Mouse (Mus musculus): Measurements from ENCODE around the gene Epn2. TPM values are rescaled to one million over a fixed set of nuclear protein-coding genes. Genes with fewer than 3 reads are reported as not detected.

Epn2 gene
- polyA plus RNA-seq, 1 experiment from 2014 or later: 31.4 TPM

DNA sequence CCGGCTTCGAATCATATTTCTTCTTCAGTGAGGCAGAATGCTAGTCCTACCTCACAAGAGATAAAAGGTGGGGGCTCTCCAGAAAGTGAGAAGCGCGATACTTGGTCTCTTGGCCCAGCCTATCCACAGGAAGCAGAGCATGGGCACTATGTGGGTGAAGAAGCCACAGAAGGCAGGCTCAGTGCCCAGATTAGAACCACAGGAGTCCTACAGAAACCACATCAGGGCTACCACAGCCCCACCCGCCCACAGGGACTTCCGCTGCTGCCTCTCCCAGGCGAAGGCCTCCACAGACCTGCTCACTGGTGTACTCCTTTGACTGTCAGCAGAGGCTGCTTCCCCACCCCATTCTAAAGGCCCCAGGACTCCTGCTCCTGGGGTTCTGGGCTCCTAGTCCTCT, 23.2 kb upstream of the Epn2 start:
- no peak overlapping the region for H3K4me2 ChIP-seq (ENCODE audit: low read depth)
- H3K27me3 ChIP-seq (ENCODE audit: control insufficient read depth, insufficient read depth, low read length): no peaks in the 10 kb centered on the region
- WGBS: 94% methylated on average over 7 of the region's 7 CpGs
- DNase-seq (ENCODE audit: low spot score) (no peak), ATAC-seq (ENCODE audit: insufficient read depth, low FRiP score, low TSS enrichment) (no peak)
- H3K9me3 ChIP-seq (ENCODE audit: control insufficient read depth, low read length): no peaks in the 10 kb centered on the region
- H3K36me3 ChIP-seq (ENCODE audit: control insufficient read depth, insufficient read depth, low read length): no peaks in the 10 kb centered on the region
- no peak overlapping the region for H3K27ac ChIP-seq (ENCODE audit: low read depth, low read length)
- H3K9ac ChIP-seq (ENCODE audit: low read length): no peak overlapping the region
- no peak overlapping the region for H3K4me3 ChIP-seq (ENCODE audit: low read depth, low read length)
- H3K4me1 ChIP-seq (ENCODE audit: control insufficient read depth, insufficient read depth, low read length): no peaks in the 10 kb centered on the region

DNA sequence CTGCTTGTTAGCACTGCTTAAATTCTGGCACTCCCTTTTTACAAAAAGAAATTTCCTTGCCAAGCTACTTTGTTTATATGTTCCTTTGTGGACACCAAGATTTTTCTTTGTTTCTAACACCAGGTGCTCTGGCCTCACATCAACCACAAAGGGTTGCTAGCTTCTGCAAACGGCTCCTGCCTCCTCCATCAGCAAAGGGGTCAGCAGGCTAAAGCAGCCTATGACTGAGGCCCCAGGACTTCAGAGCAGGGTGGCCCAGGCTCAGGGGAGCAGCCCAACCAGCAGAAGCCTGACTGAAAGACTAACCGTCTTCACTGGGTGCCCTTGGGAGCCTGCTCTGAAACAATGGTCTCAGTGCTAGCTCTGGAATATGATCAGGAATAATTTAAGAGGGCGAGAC, 22.0 kb upstream of the Epn2 start:
- DNase-seq (ENCODE audit: low spot score) (no peak), ATAC-seq (ENCODE audit: insufficient read depth, low FRiP score, low TSS enrichment) (no peak)
- 54% methylated on average over 3 of the region's 3 CpGs for WGBS
- Histone ChIP-seq H3K27ac (ENCODE audit: low read depth, low read length) (no peak overlapping the region), H3K36me3 (ENCODE audit: control insufficient read depth, insufficient read depth, low read length) (no peaks in the 10 kb centered on the region), H3K9ac (ENCODE audit: low read length) (no peak overlapping the region), H3K27me3 (ENCODE audit: control insufficient read depth, insufficient read depth, low read length) (no peaks in the 10 kb centered on the region), H3K4me2 (ENCODE audit: low read depth) (no peak overlapping the region), H3K4me3 (ENCODE audit: low read depth, low read length) (no peak overlapping the region), H3K4me1 (ENCODE audit: control insufficient read depth, insufficient read depth, low read length) (no peaks in the 10 kb centered on the region), H3K9me3 (ENCODE audit: control insufficient read depth, low read length) (no peaks in the 10 kb centered on the region)

DNA sequence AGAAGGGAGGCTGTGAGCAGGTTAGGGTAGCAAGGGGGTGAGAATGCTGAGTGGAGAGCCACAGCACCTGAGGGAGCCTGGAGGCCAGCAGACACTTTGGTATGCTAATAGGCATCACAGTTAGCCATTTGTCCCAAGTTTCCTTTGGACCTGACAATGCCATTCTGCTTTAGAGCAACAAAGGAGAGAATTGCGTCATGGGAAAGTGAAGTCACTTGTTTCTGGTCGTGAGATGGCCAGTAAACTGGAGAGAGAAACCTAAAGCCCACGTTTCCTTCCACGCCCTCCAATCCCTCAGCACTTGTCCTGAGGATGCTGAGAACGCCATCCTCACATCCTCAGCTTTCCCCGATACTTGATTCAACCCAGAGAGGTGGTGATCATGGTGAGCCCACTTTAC, 18.9 kb upstream of the Epn2 start:
- H3K9me3 ChIP-seq (ENCODE audit: control insufficient read depth, low read length): no peaks in the 10 kb centered on the region
- H3K27ac ChIP-seq (ENCODE audit: low read depth, low read length): no peak overlapping the region
- no peak overlapping the region for H3K4me3 ChIP-seq (ENCODE audit: low read depth, low read length)
- H3K4me1 ChIP-seq (ENCODE audit: control insufficient read depth, insufficient read depth, low read length): no peaks in the 10 kb centered on the region
- DNase-seq (ENCODE audit: low spot score) (no peak), ATAC-seq (ENCODE audit: insufficient read depth, low FRiP score, low TSS enrichment) (no peak)
- H3K9ac ChIP-seq (ENCODE audit: low read length): no peak overlapping the region
- no peak overlapping the region for H3K4me2 ChIP-seq (ENCODE audit: low read depth)
- WGBS: 52% methylated on average over 6 of the region's 6 CpGs
- H3K36me3 ChIP-seq (ENCODE audit: control insufficient read depth, insufficient read depth, low read length): no peaks in the 10 kb centered on the region
- no peaks in the 10 kb centered on the region for H3K27me3 ChIP-seq (ENCODE audit: control insufficient read depth, insufficient read depth, low read length)

DNA sequence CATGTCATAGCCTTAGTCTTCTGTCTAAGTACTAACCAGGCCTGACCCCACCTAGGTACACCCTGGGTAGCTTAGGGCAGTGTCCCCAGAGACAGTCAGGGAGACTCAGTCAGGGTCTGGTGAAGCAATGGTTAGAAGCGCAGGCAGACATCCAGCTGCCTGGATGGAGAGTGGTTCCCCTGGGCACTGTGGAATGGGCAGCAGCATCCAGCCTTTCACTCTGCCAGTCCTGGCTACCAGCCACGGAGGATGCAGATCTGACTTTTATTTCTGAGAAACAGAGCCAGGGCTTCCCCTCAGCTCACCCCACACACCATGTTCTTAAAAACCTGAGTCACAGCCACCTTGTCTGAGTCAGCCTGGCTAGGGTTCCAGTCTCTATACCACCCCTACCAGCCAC, 18.0 kb upstream of the Epn2 start:
- Histone ChIP-seq H3K27me3 (ENCODE audit: control insufficient read depth, insufficient read depth, low read length) (no peaks in the 10 kb centered on the region), H3K4me1 (ENCODE audit: control insufficient read depth, insufficient read depth, low read length) (no peaks in the 10 kb centered on the region), H3K9me3 (ENCODE audit: control insufficient read depth, low read length) (no peaks in the 10 kb centered on the region), H3K36me3 (ENCODE audit: control insufficient read depth, insufficient read depth, low read length) (no peaks in the 10 kb centered on the region), H3K9ac (ENCODE audit: low read length) (no peak overlapping the region), H3K4me2 (ENCODE audit: low read depth) (no peak overlapping the region), H3K4me3 (ENCODE audit: low read depth, low read length) (no peak overlapping the region), H3K27ac (ENCODE audit: low read depth, low read length) (no peak overlapping the region)
- ATAC-seq (ENCODE audit: insufficient read depth, low FRiP score, low TSS enrichment) (no peak), DNase-seq (ENCODE audit: low spot score) (no peak)
- 88% methylated on average over 2 of the region's 2 CpGs for WGBS

DNA sequence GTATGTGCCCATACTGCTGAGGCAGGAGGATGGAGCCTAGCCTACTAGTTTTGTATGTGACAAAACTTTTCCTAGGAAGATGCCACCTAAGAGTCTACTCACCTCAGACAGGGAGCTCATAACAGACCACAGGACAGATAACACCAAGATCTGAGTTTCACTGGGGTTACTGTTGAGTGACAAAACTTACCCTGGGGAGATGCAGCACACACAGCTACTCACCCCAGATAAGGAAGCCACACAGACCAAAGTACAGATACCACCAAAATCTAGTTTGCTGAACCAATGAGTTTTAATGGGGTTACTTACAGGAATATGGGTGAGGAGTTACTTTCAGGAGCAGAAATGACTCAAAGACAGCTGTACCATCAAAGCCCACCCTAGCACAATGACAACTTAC, 13.6 kb upstream of the Epn2 start:
- no peak overlapping the region for H3K4me3 ChIP-seq (ENCODE audit: low read depth, low read length)
- no peaks in the 10 kb centered on the region for H3K36me3 ChIP-seq (ENCODE audit: control insufficient read depth, insufficient read depth, low read length)
- no peak for ATAC-seq (ENCODE audit: insufficient read depth, low FRiP score, low TSS enrichment)
- H3K4me1 ChIP-seq (ENCODE audit: control insufficient read depth, insufficient read depth, low read length): no peaks in the 10 kb centered on the region
- H3K9ac ChIP-seq (ENCODE audit: low read length): no peak overlapping the region
- H3K9me3 ChIP-seq (ENCODE audit: control insufficient read depth, low read length): no peaks in the 10 kb centered on the region
- no peak overlapping the region for H3K4me2 ChIP-seq (ENCODE audit: low read depth)
- H3K27ac ChIP-seq (ENCODE audit: low read depth, low read length): no peak overlapping the region
- DNase-seq (ENCODE audit: low spot score): no peak
- H3K27me3 ChIP-seq (ENCODE audit: control insufficient read depth, insufficient read depth, low read length): no peaks in the 10 kb centered on the region

DNA sequence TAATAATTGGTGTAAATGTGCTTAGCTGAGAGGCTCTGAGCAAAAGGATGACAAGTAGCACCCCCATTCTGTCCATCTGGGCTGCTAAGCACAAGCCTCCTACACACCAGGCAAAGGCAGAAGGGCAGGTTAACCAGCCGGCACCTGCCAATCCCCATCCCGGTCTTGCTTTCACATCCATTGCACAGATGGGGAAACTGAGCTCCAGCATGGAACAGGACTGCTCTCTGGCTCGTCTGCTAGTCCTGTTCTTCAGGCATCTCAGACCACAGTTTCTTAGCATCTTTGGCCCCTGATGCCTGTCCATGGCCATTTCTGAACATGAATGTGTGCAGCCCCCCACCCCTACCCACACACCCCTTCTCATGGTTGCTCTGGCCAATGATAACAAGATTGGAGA, 12.6 kb upstream of the Epn2 start:
- no peak overlapping the region for H3K9ac ChIP-seq (ENCODE audit: low read length)
- no peaks in the 10 kb centered on the region for H3K9me3 ChIP-seq (ENCODE audit: control insufficient read depth, low read length)
- no peaks in the 10 kb centered on the region for H3K27me3 ChIP-seq (ENCODE audit: control insufficient read depth, insufficient read depth, low read length)
- no peaks in the 10 kb centered on the region for H3K36me3 ChIP-seq (ENCODE audit: control insufficient read depth, insufficient read depth, low read length)
- DNase-seq (ENCODE audit: low spot score) (no peak), ATAC-seq (ENCODE audit: insufficient read depth, low FRiP score, low TSS enrichment) (no peak)
- H3K4me1 ChIP-seq (ENCODE audit: control insufficient read depth, insufficient read depth, low read length): no peaks in the 10 kb centered on the region
- H3K4me2 ChIP-seq (ENCODE audit: low read depth): no peak overlapping the region
- no peak overlapping the region for H3K4me3 ChIP-seq (ENCODE audit: low read depth, low read length)
- 87% methylated on average over 3 of the region's 3 CpGs for WGBS
- no peak overlapping the region for H3K27ac ChIP-seq (ENCODE audit: low read depth, low read length)

DNA sequence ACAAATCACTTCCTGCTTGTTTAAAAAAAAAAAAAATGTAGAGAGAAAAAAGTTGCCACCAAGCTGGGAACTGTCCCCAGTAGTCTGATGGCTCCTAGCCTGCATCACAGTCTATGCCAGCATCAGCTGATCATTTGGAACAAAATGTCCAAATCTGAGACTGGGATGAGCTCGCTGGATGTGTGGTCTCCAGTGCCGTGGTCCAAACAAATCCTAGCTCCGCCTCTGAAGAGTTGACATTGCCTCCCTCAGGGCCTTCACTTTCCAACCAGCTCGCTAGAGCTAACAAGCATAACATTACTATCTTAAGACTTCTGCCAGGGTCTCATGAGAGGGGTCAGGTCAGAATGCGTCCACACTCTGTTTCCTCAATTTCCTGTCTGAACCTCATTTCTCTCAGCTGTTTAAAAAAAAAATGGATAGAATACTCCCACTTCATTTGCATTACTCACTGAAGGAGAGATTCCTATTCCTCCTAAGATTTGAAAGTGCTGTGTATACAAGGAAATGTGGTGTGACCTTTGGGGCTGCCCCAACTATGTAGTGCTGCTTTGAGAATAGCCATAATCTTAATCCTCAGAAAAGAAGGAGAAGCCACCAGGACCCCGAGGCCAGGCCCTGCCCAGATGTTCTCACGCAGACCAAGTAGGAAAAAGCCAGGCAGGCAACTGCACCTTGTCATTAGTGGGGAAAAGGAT, 11.2 kb upstream of the Epn2 start:
- 59% methylated on average over 7 of the region's 7 CpGs for WGBS
- H3K4me3 ChIP-seq (ENCODE audit: low read depth, low read length): no peak overlapping the region
- no peak for DNase-seq (ENCODE audit: low spot score)
- no peak overlapping the region for H3K4me2 ChIP-seq (ENCODE audit: low read depth)
- no peak overlapping the region for H3K9ac ChIP-seq (ENCODE audit: low read length)
- no peaks in the 10 kb centered on the region for H3K4me1 ChIP-seq (ENCODE audit: control insufficient read depth, insufficient read depth, low read length)
- H3K36me3 ChIP-seq (ENCODE audit: control insufficient read depth, insufficient read depth, low read length): no peaks in the 10 kb centered on the region
- H3K27ac ChIP-seq (ENCODE audit: low read depth, low read length): no peak overlapping the region
- H3K27me3 ChIP-seq (ENCODE audit: control insufficient read depth, insufficient read depth, low read length): no peaks in the 10 kb centered on the region
- ATAC-seq (ENCODE audit: insufficient read depth, low FRiP score, low TSS enrichment): no peak
- H3K9me3 ChIP-seq (ENCODE audit: control insufficient read depth, low read length): no peaks in the 10 kb centered on the region

DNA sequence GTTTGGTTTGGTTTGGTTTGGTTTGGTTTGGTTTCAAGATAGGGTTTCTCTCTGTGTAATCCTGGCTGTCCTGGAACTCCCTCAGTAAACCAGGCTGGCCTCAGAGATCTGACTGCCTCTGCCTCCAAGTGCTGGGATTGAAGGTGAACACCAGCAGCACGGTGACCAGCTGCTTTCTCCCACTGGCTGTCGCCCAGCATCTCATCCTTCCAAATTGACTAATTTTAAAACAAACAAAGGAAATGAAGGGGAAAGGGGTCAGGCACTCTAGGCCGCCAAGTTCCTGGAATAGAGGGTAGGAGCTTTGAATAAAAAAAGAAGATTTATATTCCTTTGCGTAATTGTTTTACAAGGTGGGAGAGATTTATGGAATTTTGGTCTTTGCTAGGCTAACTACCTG, 5.9 kb upstream of the Epn2 start:
- Histone ChIP-seq H3K4me3 (ENCODE audit: low read depth, low read length) (no peak overlapping the region), H3K4me1 (ENCODE audit: control insufficient read depth, insufficient read depth, low read length) (no peaks in the 10 kb centered on the region), H3K9ac (ENCODE audit: low read length) (no peak overlapping the region), H3K27ac (ENCODE audit: low read depth, low read length) (no peak overlapping the region), H3K4me2 (ENCODE audit: low read depth) (no peak overlapping the region), H3K27me3 (ENCODE audit: control insufficient read depth, insufficient read depth, low read length) (no peaks in the 10 kb centered on the region), H3K36me3 (ENCODE audit: control insufficient read depth, insufficient read depth, low read length) (no peaks in the 10 kb centered on the region), H3K9me3 (ENCODE audit: control insufficient read depth, low read length) (no peaks in the 10 kb centered on the region)
- no peak for DNase-seq (ENCODE audit: low spot score)
- ATAC-seq (ENCODE audit: insufficient read depth, low FRiP score, low TSS enrichment): no peak
- WGBS: 72% methylated on average over 4 of the region's 4 CpGs

DNA sequence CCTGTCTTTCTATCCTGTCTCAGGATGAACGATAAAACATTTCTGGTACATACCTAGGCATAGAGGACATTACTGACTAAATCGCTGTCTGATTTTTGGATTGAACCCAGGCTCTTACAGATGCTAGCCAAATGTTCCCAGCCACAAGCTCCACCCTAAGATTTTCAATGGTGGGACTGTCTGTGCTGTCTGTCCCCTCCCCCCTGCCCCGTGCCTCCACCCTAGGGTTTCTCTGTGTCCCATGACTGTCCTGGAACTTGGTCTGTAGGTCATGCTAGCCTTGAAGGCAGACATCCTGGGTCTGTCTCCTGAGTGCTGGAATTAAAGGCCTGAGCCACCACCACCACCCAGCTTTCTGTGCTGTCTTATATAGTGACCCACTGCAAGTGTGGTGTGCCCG, 5.3 kb upstream of the Epn2 start:
- 77% methylated on average over 4 of the region's 4 CpGs for WGBS
- H3K4me3 ChIP-seq (ENCODE audit: low read depth, low read length): no peak overlapping the region
- no peaks in the 10 kb centered on the region for H3K27me3 ChIP-seq (ENCODE audit: control insufficient read depth, insufficient read depth, low read length)
- DNase-seq (ENCODE audit: low spot score) (no peak), ATAC-seq (ENCODE audit: insufficient read depth, low FRiP score, low TSS enrichment) (no peak)
- no peak overlapping the region for H3K4me2 ChIP-seq (ENCODE audit: low read depth)
- H3K9me3 ChIP-seq (ENCODE audit: control insufficient read depth, low read length): no peaks in the 10 kb centered on the region
- H3K9ac ChIP-seq (ENCODE audit: low read length): no peak overlapping the region
- H3K27ac ChIP-seq (ENCODE audit: low read depth, low read length): no peak overlapping the region
- no peaks in the 10 kb centered on the region for H3K4me1 ChIP-seq (ENCODE audit: control insufficient read depth, insufficient read depth, low read length)
- no peaks in the 10 kb centered on the region for H3K36me3 ChIP-seq (ENCODE audit: control insufficient read depth, insufficient read depth, low read length)
